Mouse (Mus musculus): ENCODE data around the gene Antxr2. TPM values are rescaled to one million over a fixed set of nuclear protein-coding genes. Genes with fewer than 3 reads are reported as not detected.

Antxr2 gene
- total RNA-seq, 2 experiments from 2014 or later: 29.6 to 29.9 TPM

- no peak for DNase-seq (ENCODE audit: low spot score in 2 of 2)
Measured at GRCm38 (mm10) chr5:97996500-97997176, 34.2 kb downstream of the Antxr2 start.

- no peak for DNase-seq (ENCODE audit: low spot score in 2 of 2)
Measured at GRCm38 (mm10) chr5:97995881-97996280, 35.0 kb downstream of the Antxr2 start.

DNA sequence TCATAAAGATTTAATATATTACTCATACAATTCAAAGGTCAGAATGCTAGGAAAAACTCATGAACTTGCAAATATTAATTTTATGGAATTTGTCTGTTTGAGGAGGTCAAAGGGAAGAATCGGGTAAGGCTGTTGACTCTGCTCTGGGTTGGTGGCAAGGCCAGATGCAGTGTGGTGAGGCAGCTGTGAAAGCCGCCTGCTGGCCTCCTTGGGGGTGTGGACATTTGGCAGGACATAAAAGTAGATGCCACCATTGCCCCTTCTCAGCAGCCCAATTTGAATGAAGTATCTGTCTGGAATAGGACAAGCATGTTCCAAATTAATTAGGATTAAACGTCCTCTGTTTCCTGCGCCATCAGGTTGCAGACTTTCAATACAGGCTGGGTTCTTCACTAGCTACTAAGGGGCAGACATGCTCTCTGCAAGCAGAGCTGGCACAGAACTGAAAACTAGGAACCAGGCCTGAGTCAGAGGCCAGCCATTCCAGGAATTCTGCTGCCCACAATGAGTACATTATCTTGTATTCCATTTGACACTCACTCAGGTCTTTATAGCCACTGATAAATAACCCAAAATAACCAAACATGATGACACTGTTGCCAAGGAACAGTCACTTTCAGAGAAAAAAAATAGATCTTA lies 44.1 kb downstream of the Antxr2 start:
- no peak for DNase-seq (ENCODE audit: low spot score in 2 of 2)

- DNase-seq (ENCODE audit: low spot score in 2 of 2): no peak
Measured at GRCm38 (mm10) chr5:97983375-97983774, 47.5 kb downstream of the Antxr2 start.

DNA sequence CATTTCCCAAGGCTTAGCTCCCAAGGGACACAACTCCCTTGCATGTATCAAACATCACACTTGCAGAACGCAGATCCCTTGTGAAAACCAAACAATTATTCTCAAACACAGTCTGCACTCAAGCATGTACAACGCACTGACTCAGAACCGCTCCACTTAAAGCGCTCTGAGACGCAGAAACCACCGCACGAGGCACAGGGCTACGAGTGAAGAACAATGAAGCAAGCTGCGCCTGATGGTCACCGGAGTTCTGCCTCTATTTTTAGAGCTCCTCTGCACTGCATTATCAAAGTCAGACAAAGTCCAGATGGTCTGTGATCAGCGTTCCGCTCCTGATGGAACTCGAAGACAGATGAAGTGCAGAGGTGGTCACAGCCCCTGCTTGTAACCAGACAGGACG lies 50.4 kb downstream of the Antxr2 start:
- DNase-seq (ENCODE audit: low spot score in 2 of 2): no peak

DNA sequence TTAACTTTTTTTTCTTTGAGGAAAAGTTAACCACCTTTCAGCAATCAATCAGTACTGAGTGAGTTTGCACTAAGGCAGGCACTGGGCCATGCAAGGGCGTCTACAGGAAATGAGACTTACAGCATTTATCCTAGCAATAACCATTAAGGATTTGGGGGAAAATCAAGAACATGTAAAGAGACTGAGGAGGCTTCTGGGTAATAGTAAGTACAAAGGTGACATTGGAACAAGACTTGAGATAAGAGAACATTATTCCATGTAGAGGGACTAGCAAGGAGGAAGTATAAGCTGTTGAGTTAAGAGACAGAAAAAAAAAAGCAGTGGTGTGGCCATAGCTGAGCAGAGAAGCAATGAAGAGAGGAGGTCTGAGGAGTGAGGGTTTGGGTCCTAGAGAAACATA lies 57.5 kb downstream of the Antxr2 start:
- DNase-seq (ENCODE audit: low spot score in 2 of 2): no peak

GRCm38 (mm10) chr5:97972029-97972428 lies 58.8 kb downstream of the Antxr2 start:
- no peak for DNase-seq (ENCODE audit: low spot score in 2 of 2)

DNA sequence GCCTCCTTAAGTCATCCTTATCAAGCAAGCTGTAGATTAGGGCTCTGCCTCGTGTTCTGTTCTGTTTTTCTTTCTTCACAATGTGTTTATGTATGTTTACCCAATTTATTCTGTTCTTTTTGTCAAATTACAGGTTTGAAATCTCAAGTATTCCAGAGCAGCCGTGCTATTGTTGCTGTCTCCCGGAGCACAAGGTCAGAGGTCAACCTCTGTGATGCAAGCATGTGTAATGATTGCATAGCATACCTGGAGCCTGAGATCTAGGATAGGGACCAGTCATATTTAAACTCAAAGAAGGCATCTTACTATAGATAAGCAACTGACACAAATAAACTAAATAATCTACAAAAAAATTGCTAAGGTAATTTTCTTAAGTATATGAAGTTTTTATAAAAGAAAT lies 59.6 kb downstream of the Antxr2 start:
- DNase-seq (ENCODE audit: low spot score in 2 of 2): no peak

GRCm38 (mm10) chr5:97967044-97967443 lies 63.8 kb downstream of the Antxr2 start:
- no peak for DNase-seq (ENCODE audit: low spot score in 2 of 2)

GRCm38 (mm10) chr5:97966101-97966500 lies 64.7 kb downstream of the Antxr2 start:
- no peak for DNase-seq (ENCODE audit: low spot score in 2 of 2)

GRCm38 (mm10) chr5:97964444-97964843 lies 66.4 kb downstream of the Antxr2 start:
- no peak for DNase-seq (ENCODE audit: low spot score in 2 of 2)

DNA sequence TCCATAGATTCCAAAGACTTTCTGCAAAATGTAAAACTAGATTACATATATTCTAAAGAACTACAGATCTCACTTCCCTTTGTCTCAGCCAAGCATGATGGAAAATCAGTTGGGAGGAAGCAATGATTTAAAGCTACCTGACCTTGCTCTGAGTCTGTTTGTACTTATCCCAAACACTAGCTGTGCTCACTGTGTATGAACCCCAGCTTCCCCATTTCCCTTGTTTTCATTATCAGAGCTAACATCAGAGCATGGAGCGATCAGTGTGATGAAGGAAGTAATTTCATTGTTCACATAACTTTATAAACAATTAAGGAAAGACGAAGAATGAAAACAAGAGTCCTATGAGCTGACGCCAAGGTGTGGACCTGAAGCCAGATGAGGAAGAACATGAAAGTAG lies 68.3 kb downstream of the Antxr2 start:
- no peak for DNase-seq (ENCODE audit: low spot score in 2 of 2)

GRCm38 (mm10) chr5:97961786-97962185 lies 69.1 kb downstream of the Antxr2 start:
- DNase-seq (ENCODE audit: low spot score in 2 of 2): no peak

GRCm38 (mm10) chr5:97959651-97960050 lies 71.2 kb downstream of the Antxr2 start:
- DNase-seq (ENCODE audit: low spot score in 2 of 2): no peak

GRCm38 (mm10) chr5:97959010-97959409 lies 71.8 kb downstream of the Antxr2 start:
- no peak for DNase-seq (ENCODE audit: low spot score in 2 of 2)

DNA sequence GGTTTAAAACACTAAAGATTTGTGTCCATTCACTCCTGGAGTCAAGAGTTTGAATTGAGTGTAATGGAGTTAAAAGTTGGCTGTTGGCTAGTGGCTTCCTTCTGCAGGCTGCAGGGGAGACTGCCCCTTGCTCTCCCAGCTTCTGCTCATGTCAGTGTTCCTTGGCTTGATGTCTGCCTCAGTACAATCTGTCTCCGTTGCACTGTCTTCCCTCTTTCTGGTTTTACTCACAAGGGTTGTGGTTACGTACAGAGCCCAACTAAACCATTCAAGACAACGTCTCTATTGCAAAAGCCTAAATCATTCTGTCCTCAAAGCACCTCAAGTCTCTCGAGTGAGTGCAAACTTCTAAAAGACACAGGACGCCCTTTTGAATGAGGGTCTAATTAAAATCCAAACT lies 73.3 kb downstream of the Antxr2 start:
- DNase-seq (ENCODE audit: low spot score in 2 of 2): no peak

- no peak for DNase-seq (ENCODE audit: low spot score in 2 of 2)
Measured at GRCm38 (mm10) chr5:97954193-97954772, 76.6 kb downstream of the Antxr2 start.

DNA sequence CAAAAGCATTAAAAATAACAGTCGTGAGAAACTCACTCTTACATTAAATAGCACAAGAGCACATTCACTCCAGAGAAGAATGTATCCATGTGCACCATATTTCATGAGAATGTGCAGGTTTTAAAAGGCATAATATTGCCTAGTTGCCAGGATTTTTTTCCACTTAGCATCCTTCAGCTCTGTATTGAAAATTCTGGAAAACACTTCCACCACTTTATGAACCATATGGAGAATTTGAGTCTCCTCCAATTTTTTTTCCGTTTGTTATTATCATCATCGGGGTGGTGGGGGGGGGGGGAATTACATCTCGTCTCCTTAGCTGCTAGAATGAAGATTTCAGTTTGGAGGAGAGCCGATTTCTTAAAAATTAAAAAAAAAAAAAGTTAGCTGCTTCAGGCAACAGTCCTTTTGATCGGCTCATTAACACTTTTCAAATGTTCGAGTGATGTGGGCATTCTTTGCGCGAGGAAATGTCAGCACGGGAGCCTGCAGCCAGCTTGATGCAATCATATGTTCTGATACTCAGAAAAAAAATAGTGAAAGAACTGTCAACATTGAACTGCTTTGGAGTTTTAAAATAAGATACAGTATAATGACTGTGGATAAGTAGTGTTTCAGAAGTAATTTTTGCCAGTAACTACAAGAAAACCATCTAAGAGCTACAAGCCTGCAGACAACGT lies 77.5 kb downstream of the Antxr2 start:
- DNase-seq (ENCODE audit: low spot score in 2 of 2): no peak

DNA sequence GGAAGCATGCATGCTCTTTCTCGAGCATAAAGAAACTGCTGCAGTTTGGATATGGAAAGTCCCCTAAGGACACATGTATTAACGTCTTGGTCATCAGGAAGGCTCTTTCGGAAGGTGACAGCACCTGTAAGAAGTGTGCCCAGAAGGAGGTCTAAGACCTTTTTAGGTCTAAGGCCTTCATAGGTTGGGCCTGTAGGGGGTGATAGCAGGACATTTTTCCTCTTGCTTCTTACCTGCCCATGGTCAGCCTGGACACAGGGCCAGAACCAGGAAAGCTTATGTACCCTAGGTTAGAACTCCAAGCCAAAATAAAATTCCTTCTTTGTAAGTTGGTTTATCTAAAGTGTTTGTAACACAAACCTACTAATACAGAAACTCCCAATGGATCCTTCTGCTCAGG lies 83.6 kb downstream of the Antxr2 start:
- no peak for DNase-seq (ENCODE audit: low spot score in 2 of 2)

DNA sequence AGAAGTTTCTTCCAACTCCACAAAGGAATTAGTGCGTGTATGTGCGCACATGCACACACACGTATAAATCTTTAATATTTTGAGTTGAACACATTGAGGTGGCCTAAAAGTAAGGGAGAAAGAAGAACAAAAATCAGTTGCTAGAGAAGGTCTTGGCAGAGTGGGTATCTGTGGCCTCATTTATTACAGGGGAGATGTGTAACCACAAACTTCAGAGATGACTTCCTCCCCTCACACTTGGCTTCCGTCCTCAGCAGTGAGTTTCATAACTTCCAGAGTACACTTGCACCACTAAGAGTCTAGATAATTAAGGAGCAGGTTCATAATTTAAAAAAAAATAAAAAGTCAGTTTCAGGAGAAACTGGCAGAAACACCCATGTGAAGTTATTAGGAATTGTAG lies 84.6 kb downstream of the Antxr2 start:
- no peak for DNase-seq (ENCODE audit: low spot score in 2 of 2)

GRCm38 (mm10) chr5:97935140-97936129 lies 95.4 kb downstream of the Antxr2 start:
- peak in 1 of 2 experiments; percentile 3 for DNase-seq (ENCODE audit: low spot score in 2 of 2)
